Mouse (Mus musculus): ENCODE results near the gene Fscn2.

DNA sequence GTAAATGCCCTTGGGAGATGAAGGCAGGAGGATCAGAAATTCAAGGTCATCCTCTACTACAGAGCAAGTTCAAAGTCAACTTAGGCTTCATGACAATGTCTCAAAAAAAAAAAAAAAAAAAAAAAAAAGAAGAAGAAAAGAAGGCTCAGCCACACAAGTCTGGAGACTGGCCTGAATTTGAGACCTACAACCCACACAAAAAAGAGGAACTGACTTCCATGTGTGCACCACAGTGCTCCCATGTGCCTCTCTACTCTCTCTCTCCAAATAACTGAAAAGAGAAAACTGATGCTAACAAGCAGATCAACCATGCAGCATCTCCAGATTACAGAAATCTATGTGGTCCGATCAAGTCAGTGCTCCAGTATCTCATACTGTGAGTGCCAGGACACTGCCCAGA is 43.5 kb downstream of the Fscn2 start:
- TF ChIP-seq POLR2A (IDR thresholded peaks at IDR 0.05; ENCODE audit: low read depth, low read length) (no peak), CTCF (IDR thresholded peaks at IDR 0.05; ENCODE audit: extremely low read depth, insufficient read length, insufficient replicate concordance, low read depth, low read length) (no peak)

All from small intestine, adult 2 months (tissue).